Mouse (Mus musculus): ENCODE measurements around the gene Htra1. TPM values are rescaled to one million over a fixed set of nuclear protein-coding genes. Genes with fewer than 3 reads are reported as not detected.

Htra1 gene
- total RNA-seq, 1 experiment = 96.3 TPM

- in situ Hi-C loops (cut with MboI; ENCODE audit: low sequenced_read_pairs in 2 of 2, unreplicated experiment in 2 of 2) = no loop called here
- DNase-seq (ENCODE audit: low read depth, low spot score) = no peak
- Histone ChIP-seq H3K4me3 (ENCODE audit: insufficient read depth in 1 of 2, low read depth in 1 of 2, low read length in 2 of 2, poor library complexity in 1 of 2, severe bottlenecking in 1 of 2) (no peak overlapping the region), H3K27ac (ENCODE audit: insufficient read depth, low read depth, low read length, poor library complexity, severe bottlenecking) (no peak overlapping the region), H3K9ac (ENCODE audit: insufficient read depth, low read depth, low read length, poor library complexity, severe bottlenecking) (no peak overlapping the region), H3K4me1 (ENCODE audit: control insufficient read depth in 2 of 2, insufficient read depth in 2 of 2, low read length in 2 of 2, poor library complexity in 1 of 2) (peaks cover 4 to 11% of the 10 kb centered on the region in 2 experiments; a peak in 2 of 4 replicates), H3K36me3 (ENCODE audit: control insufficient read depth, insufficient read depth, low read length, poor library complexity, severe bottlenecking) (peaks cover 3% of the 10 kb centered on the region), H3K9me3 (ENCODE audit: control insufficient read depth, insufficient read depth, low read depth, low read length) (no peaks in the 10 kb centered on the region)
- TF ChIP-seq HCFC1 (IDR thresholded peaks at IDR 0.05; ENCODE audit: borderline replicate concordance, insufficient read depth, low read length) (no peak), ZNF384 (IDR thresholded peaks at IDR 0.05; ENCODE audit: low read depth, low read length) (no peak), CHD2 (IDR thresholded peaks at IDR 0.05; ENCODE audit: low read depth, low read length) (no peak), ZC3H11A (IDR thresholded peaks at IDR 0.05; ENCODE audit: borderline replicate concordance, low read depth, low read length) (no peak), MAFK (IDR thresholded peaks at IDR 0.05; ENCODE audit: insufficient read depth, low read depth, low read length) (no peak)
Measured at GRCm38 (mm10) chr7:130969076-130969475, 33.2 kb downstream of the Htra1 start.

GRCm38 (mm10) chr7:130969507-130969906, 33.6 kb downstream of the Htra1 start:
- H3K27ac ChIP-seq (ENCODE audit: insufficient read depth, low read depth, low read length, poor library complexity, severe bottlenecking) = no peak overlapping the region
- no peak overlapping the region for H3K9ac ChIP-seq (ENCODE audit: insufficient read depth, low read depth, low read length, poor library complexity, severe bottlenecking)
- TF ChIP-seq ZC3H11A (IDR thresholded peaks at IDR 0.05; ENCODE audit: borderline replicate concordance, low read depth, low read length) (no peak), MAFK (IDR thresholded peaks at IDR 0.05; ENCODE audit: insufficient read depth, low read depth, low read length) (no peak), ZNF384 (IDR thresholded peaks at IDR 0.05; ENCODE audit: low read depth, low read length) (no peak), CHD2 (IDR thresholded peaks at IDR 0.05; ENCODE audit: low read depth, low read length) (no peak), HCFC1 (IDR thresholded peaks at IDR 0.05; ENCODE audit: borderline replicate concordance, insufficient read depth, low read length) (no peak)
- H3K36me3 ChIP-seq (ENCODE audit: control insufficient read depth, insufficient read depth, low read length, poor library complexity, severe bottlenecking) = peaks cover 3% of the 10 kb centered on the region
- peaks cover 4 to 11% of the 10 kb centered on the region in 2 experiments; a peak in 2 of 4 replicates for H3K4me1 ChIP-seq (ENCODE audit: control insufficient read depth in 2 of 2, insufficient read depth in 2 of 2, low read length in 2 of 2, poor library complexity in 1 of 2)
- no peaks in the 10 kb centered on the region for H3K9me3 ChIP-seq (ENCODE audit: control insufficient read depth, insufficient read depth, low read depth, low read length)
- in situ Hi-C loops (cut with MboI; ENCODE audit: low sequenced_read_pairs in 2 of 2, unreplicated experiment in 2 of 2) = no loop called here
- H3K4me3 ChIP-seq (ENCODE audit: insufficient read depth in 1 of 2, low read depth in 1 of 2, low read length in 2 of 2, poor library complexity in 1 of 2, severe bottlenecking in 1 of 2) = no peak overlapping the region
- no peak for DNase-seq (ENCODE audit: low read depth, low spot score)

DNA sequence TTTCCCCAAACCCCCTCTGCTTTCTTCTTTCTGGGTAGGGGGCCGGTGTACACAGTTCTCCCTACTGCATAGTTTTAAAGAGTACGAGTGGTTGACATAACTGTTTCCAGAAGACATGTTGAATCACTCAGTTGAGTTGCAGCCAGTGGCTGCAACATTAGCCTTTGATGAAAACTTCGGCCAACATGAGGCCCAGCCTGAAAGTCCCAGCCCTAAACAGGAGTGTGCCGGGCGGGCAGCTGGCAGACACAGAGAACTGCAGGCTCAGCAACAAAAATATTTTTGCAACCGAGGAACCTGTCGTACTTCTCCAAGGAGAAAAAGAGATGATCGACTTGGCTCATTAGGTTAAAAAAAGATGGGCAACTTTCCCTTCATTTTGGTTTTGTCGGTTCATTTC, 36.9 kb downstream of the Htra1 start:
- Histone ChIP-seq H3K9me3 (ENCODE audit: control insufficient read depth, insufficient read depth, low read depth, low read length) (no peaks in the 10 kb centered on the region), H3K4me3 (ENCODE audit: insufficient read depth in 1 of 2, low read depth in 1 of 2, low read length in 2 of 2, poor library complexity in 1 of 2, severe bottlenecking in 1 of 2) (no peak overlapping the region), H3K4me1 (ENCODE audit: control insufficient read depth in 2 of 2, insufficient read depth in 2 of 2, low read length in 2 of 2, poor library complexity in 1 of 2) (peaks cover 0 to under 1% of the 10 kb centered on the region in 2 experiments; a peak in 2 of 4 replicates), H3K9ac (ENCODE audit: insufficient read depth, low read depth, low read length, poor library complexity, severe bottlenecking) (no peak overlapping the region), H3K27ac (ENCODE audit: insufficient read depth, low read depth, low read length, poor library complexity, severe bottlenecking) (no peak overlapping the region), H3K36me3 (ENCODE audit: control insufficient read depth, insufficient read depth, low read length, poor library complexity, severe bottlenecking) (peaks cover 3% of the 10 kb centered on the region)
- TF ChIP-seq CHD2 (IDR thresholded peaks at IDR 0.05; ENCODE audit: low read depth, low read length) = no peak
- TF ChIP-seq ZC3H11A (IDR thresholded peaks at IDR 0.05; ENCODE audit: borderline replicate concordance, low read depth, low read length) = no peak
- no peak for TF ChIP-seq HCFC1 (IDR thresholded peaks at IDR 0.05; ENCODE audit: borderline replicate concordance, insufficient read depth, low read length)
- TF ChIP-seq ZNF384 (IDR thresholded peaks at IDR 0.05; ENCODE audit: low read depth, low read length) = no peak
- TF ChIP-seq MAFK (IDR thresholded peaks at IDR 0.05; ENCODE audit: insufficient read depth, low read depth, low read length) = no peak
- DNase-seq (ENCODE audit: low read depth, low spot score) = no peak
- in situ Hi-C loops (cut with MboI; ENCODE audit: low sequenced_read_pairs in 2 of 2, unreplicated experiment in 2 of 2) = no loop called here

- peaks cover 2% of the 10 kb centered on the region for H3K36me3 ChIP-seq (ENCODE audit: control insufficient read depth, insufficient read depth, low read length, poor library complexity, severe bottlenecking)
- no peak overlapping the region for H3K4me3 ChIP-seq (ENCODE audit: insufficient read depth in 1 of 2, low read depth in 1 of 2, low read length in 2 of 2, poor library complexity in 1 of 2, severe bottlenecking in 1 of 2)
- in situ Hi-C loops (cut with MboI; ENCODE audit: low sequenced_read_pairs in 2 of 2, unreplicated experiment in 2 of 2) = no loop called here
- peaks cover 0 to 3% of the 10 kb centered on the region in 2 experiments; a peak in 2 of 4 replicates for H3K4me1 ChIP-seq (ENCODE audit: control insufficient read depth in 2 of 2, insufficient read depth in 2 of 2, low read length in 2 of 2, poor library complexity in 1 of 2)
- DNase-seq (ENCODE audit: low read depth, low spot score) = no peak
- no peak for TF ChIP-seq ZNF384 (IDR thresholded peaks at IDR 0.05; ENCODE audit: low read depth, low read length)
- TF ChIP-seq MAFK (IDR thresholded peaks at IDR 0.05; ENCODE audit: insufficient read depth, low read depth, low read length) = no peak
- TF ChIP-seq CHD2 (IDR thresholded peaks at IDR 0.05; ENCODE audit: low read depth, low read length) = no peak
- TF ChIP-seq HCFC1 (IDR thresholded peaks at IDR 0.05; ENCODE audit: borderline replicate concordance, insufficient read depth, low read length) = no peak
- H3K9me3 ChIP-seq (ENCODE audit: control insufficient read depth, insufficient read depth, low read depth, low read length) = no peaks in the 10 kb centered on the region
- no peak overlapping the region for H3K9ac ChIP-seq (ENCODE audit: insufficient read depth, low read depth, low read length, poor library complexity, severe bottlenecking)
- H3K27ac ChIP-seq (ENCODE audit: insufficient read depth, low read depth, low read length, poor library complexity, severe bottlenecking) = no peak overlapping the region
Measured at GRCm38 (mm10) chr7:130976305-130976935, 40.5 kb downstream of the Htra1 start.
